Mouse (Mus musculus): ENCODE measurements around the gene Slc7a8. TPM values are rescaled to one million over a fixed set of nuclear protein-coding genes. Genes with fewer than 3 reads are reported as not detected.

Gene Slc7a8
- total RNA-seq, 1 experiment: 0.36 TPM

- no peak overlapping the region for H3K4me3 ChIP-seq (ENCODE audit: insufficient read depth in 1 of 2, low read depth in 1 of 2, low read length in 2 of 2, poor library complexity in 1 of 2, severe bottlenecking in 1 of 2)
- no peak for DNase-seq (ENCODE audit: low read depth, low spot score)
- no peak for TF ChIP-seq CHD2 (IDR thresholded peaks at IDR 0.05; ENCODE audit: low read depth, low read length)
- TF ChIP-seq HCFC1 (IDR thresholded peaks at IDR 0.05; ENCODE audit: borderline replicate concordance, insufficient read depth, low read length): no peak
- no peak for TF ChIP-seq MAFK (IDR thresholded peaks at IDR 0.05; ENCODE audit: insufficient read depth, low read depth, low read length)
- TF ChIP-seq ZNF384 (IDR thresholded peaks at IDR 0.05; ENCODE audit: low read depth, low read length): no peak
- no peak for TF ChIP-seq ZC3H11A (IDR thresholded peaks at IDR 0.05; ENCODE audit: borderline replicate concordance, low read depth, low read length)
- no peaks in the 10 kb centered on the region for H3K9me3 ChIP-seq (ENCODE audit: control insufficient read depth, insufficient read depth, low read depth, low read length)
- H3K36me3 ChIP-seq (ENCODE audit: control insufficient read depth, insufficient read depth, low read length, poor library complexity, severe bottlenecking): no peaks in the 10 kb centered on the region
- H3K27ac ChIP-seq (ENCODE audit: insufficient read depth, low read depth, low read length, poor library complexity, severe bottlenecking): no peak overlapping the region
- no peak overlapping the region for H3K9ac ChIP-seq (ENCODE audit: insufficient read depth, low read depth, low read length, poor library complexity, severe bottlenecking)
- in situ Hi-C loops (cut with MboI; ENCODE audit: low sequenced_read_pairs in 2 of 2, unreplicated experiment in 2 of 2): no loop called here
- H3K4me1 ChIP-seq (ENCODE audit: control insufficient read depth in 2 of 2, insufficient read depth in 2 of 2, low read length in 2 of 2, poor library complexity in 1 of 2): no peaks in the 10 kb centered on the region
Measured at GRCm38 (mm10) chr14:54815737-54816136, 34.0 kb upstream of the Slc7a8 start.

GRCm38 (mm10) chr14:54813991-54814390 is 32.2 kb upstream of the Slc7a8 start, which contains the start of gene Rnf212b:
Gene Rnf212b, plus strand, starts transcription at chr14:54814141.
- H3K9ac ChIP-seq (ENCODE audit: insufficient read depth, low read depth, low read length, poor library complexity, severe bottlenecking): no peak within 1 kb of the TSS
- no peaks in the 10 kb centered on the region for H3K4me1 ChIP-seq (ENCODE audit: control insufficient read depth in 2 of 2, insufficient read depth in 2 of 2, low read length in 2 of 2, poor library complexity in 1 of 2)
- H3K9me3 ChIP-seq (ENCODE audit: control insufficient read depth, insufficient read depth, low read depth, low read length): no peaks in the 10 kb centered on the region
- H3K36me3 ChIP-seq (ENCODE audit: control insufficient read depth, insufficient read depth, low read length, poor library complexity, severe bottlenecking): no peaks in the 10 kb centered on the region
- peak; percentile 58 for DNase-seq (ENCODE audit: low read depth, low spot score)
- in situ Hi-C loops (cut with MboI; ENCODE audit: low sequenced_read_pairs in 2 of 2, unreplicated experiment in 2 of 2): no loop called here
- no peak for TF ChIP-seq ZC3H11A (IDR thresholded peaks at IDR 0.05; ENCODE audit: borderline replicate concordance, low read depth, low read length)
- TF ChIP-seq CHD2 (IDR thresholded peaks at IDR 0.05; ENCODE audit: low read depth, low read length): no peak
- TF ChIP-seq HCFC1 (IDR thresholded peaks at IDR 0.05; ENCODE audit: borderline replicate concordance, insufficient read depth, low read length): no peak
- TF ChIP-seq ZNF384 (IDR thresholded peaks at IDR 0.05; ENCODE audit: low read depth, low read length): no peak
- no peak for TF ChIP-seq MAFK (IDR thresholded peaks at IDR 0.05; ENCODE audit: insufficient read depth, low read depth, low read length)
- H3K4me3 ChIP-seq (ENCODE audit: insufficient read depth in 1 of 2, low read depth in 1 of 2, low read length in 2 of 2, poor library complexity in 1 of 2, severe bottlenecking in 1 of 2): peak within 1 kb of the TSS; percentile 4 to 39; a peak in 2 of 4 replicates
- no peak within 1 kb of the TSS for H3K27ac ChIP-seq (ENCODE audit: insufficient read depth, low read depth, low read length, poor library complexity, severe bottlenecking)

- H3K9me3 ChIP-seq (ENCODE audit: control insufficient read depth, insufficient read depth, low read depth, low read length): no peaks in the 10 kb centered on the region
- H3K36me3 ChIP-seq (ENCODE audit: control insufficient read depth, insufficient read depth, low read length, poor library complexity, severe bottlenecking): no peaks in the 10 kb centered on the region
- H3K4me3 ChIP-seq (ENCODE audit: insufficient read depth in 1 of 2, low read depth in 1 of 2, low read length in 2 of 2, poor library complexity in 1 of 2, severe bottlenecking in 1 of 2): no peak overlapping the region
- in situ Hi-C loops (cut with MboI; ENCODE audit: low sequenced_read_pairs in 2 of 2, unreplicated experiment in 2 of 2): no loop called here
- DNase-seq (ENCODE audit: low read depth, low spot score): no peak
- no peak overlapping the region for H3K27ac ChIP-seq (ENCODE audit: insufficient read depth, low read depth, low read length, poor library complexity, severe bottlenecking)
- TF ChIP-seq CHD2 (IDR thresholded peaks at IDR 0.05; ENCODE audit: low read depth, low read length) (no peak), MAFK (IDR thresholded peaks at IDR 0.05; ENCODE audit: insufficient read depth, low read depth, low read length) (no peak), ZNF384 (IDR thresholded peaks at IDR 0.05; ENCODE audit: low read depth, low read length) (no peak), HCFC1 (IDR thresholded peaks at IDR 0.05; ENCODE audit: borderline replicate concordance, insufficient read depth, low read length) (no peak), ZC3H11A (IDR thresholded peaks at IDR 0.05; ENCODE audit: borderline replicate concordance, low read depth, low read length) (no peak)
- no peaks in the 10 kb centered on the region for H3K4me1 ChIP-seq (ENCODE audit: control insufficient read depth in 2 of 2, insufficient read depth in 2 of 2, low read length in 2 of 2, poor library complexity in 1 of 2)
- no peak overlapping the region for H3K9ac ChIP-seq (ENCODE audit: insufficient read depth, low read depth, low read length, poor library complexity, severe bottlenecking)
Measured at GRCm38 (mm10) chr14:54809668-54810033, 27.9 kb upstream of the Slc7a8 start.

GRCm38 (mm10) chr14:54808718-54809667 is 27.2 kb upstream of the Slc7a8 start:
- Histone ChIP-seq H3K4me3 (ENCODE audit: insufficient read depth in 1 of 2, low read depth in 1 of 2, low read length in 2 of 2, poor library complexity in 1 of 2, severe bottlenecking in 1 of 2) (no peak overlapping the region), H3K9me3 (ENCODE audit: control insufficient read depth, insufficient read depth, low read depth, low read length) (no peaks in the 10 kb centered on the region), H3K36me3 (ENCODE audit: control insufficient read depth, insufficient read depth, low read length, poor library complexity, severe bottlenecking) (no peaks in the 10 kb centered on the region), H3K4me1 (ENCODE audit: control insufficient read depth in 2 of 2, insufficient read depth in 2 of 2, low read length in 2 of 2, poor library complexity in 1 of 2) (no peaks in the 10 kb centered on the region), H3K27ac (ENCODE audit: insufficient read depth, low read depth, low read length, poor library complexity, severe bottlenecking) (no peak overlapping the region), H3K9ac (ENCODE audit: insufficient read depth, low read depth, low read length, poor library complexity, severe bottlenecking) (no peak overlapping the region)
- DNase-seq (ENCODE audit: low read depth, low spot score): no peak
- TF ChIP-seq ZC3H11A (IDR thresholded peaks at IDR 0.05; ENCODE audit: borderline replicate concordance, low read depth, low read length): no peak
- TF ChIP-seq MAFK (IDR thresholded peaks at IDR 0.05; ENCODE audit: insufficient read depth, low read depth, low read length): no peak
- no peak for TF ChIP-seq CHD2 (IDR thresholded peaks at IDR 0.05; ENCODE audit: low read depth, low read length)
- TF ChIP-seq ZNF384 (IDR thresholded peaks at IDR 0.05; ENCODE audit: low read depth, low read length): no peak
- no peak for TF ChIP-seq HCFC1 (IDR thresholded peaks at IDR 0.05; ENCODE audit: borderline replicate concordance, insufficient read depth, low read length)
- in situ Hi-C loops (cut with MboI; ENCODE audit: low sequenced_read_pairs in 2 of 2, unreplicated experiment in 2 of 2): no loop called here

Measured in ES-E14 (cell line).